In the genomic region with DNA sequence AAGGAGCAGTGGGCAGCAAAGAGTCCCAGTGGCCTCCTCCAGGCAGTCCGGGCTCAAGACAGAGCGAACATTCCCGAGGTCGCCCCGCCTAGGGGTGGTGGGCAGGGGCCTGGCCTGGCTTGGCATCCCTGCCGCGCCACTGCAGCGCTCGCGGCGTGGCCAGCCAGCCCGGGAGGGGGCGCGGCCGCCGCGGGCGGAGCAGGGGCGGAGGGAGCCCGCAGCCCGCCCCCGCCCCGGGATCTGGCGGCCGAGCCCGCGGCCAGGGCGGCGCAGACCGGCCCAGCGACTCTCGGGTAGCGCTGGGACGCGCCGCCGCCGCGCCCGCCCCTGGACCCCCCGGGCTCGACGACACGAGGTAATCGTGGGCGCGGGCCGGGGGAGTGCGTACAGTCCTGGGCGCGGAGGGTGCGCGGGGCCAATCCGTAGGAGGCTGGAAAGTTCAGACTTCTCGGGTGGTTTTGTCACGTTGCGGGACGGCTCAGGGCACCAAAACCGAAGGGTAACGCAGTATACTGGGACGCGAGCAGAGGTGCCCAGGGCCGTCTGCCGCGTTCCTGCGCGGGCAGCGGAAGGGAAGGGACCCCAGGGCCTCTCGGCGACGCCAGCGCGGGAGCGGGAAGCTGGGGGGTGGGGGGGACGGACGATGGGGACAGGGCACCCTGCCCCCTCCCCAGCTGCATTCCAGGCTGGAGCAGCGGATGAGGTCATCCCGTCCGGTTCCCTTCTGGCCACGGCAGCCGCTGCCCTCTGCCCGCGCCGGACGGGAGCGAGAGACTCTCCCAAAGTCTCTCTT, we compare ENCODE assay signal across 8 mouse cellular contexts. TPM values are rescaled to one million over a fixed set of nuclear protein-coding genes. Genes with fewer than 3 reads are reported as not detected.
A peak's percentile ranks its signal among the peaks of the same experiment; 100 is the strongest.
DNase-seq lines count a peak whose midpoint lies in the region; ATAC-seq lines count a peak whose summit lies in the region.

Gene Cdc42ep1 (plus strand): TSS at position 254 of the 793 bp plus-strand sequence.

- intact Hi-C loops in heart, postnatal 36 days (cut with DNase I) = loop anchor here (1.0 kb wide), 1 partner anchor 10 kb away; no protein-coding TSS in a partner anchor

- no peak within 1 kb of the TSS for H3K27ac ChIP-seq in forebrain, embryonic 13.5 days

- peak within 1 kb of the TSS; percentile 44 for H3K4me3 ChIP-seq in forebrain, embryonic 13.5 days

- under 1% methylated on average over 58 of the region's 86 CpGs for WGBS in forebrain, embryonic 13.5 days

- DNase-seq in cerebellum, adult 11-12 months = peak; percentile 34
- DNase-seq in cerebellum, postnatal 36 days = no peak
- peak; percentile 90 to 92 for DNase-seq in adrenal gland, adult (ENCODE audit: inconsistent age in 2 of 2, low spot score in 1 of 2)
- DNase-seq in heart, postnatal 36 days = peak; percentile 77 to 85
- DNase-seq in layer of hippocampus, postnatal 25 days (ENCODE audit: extremely low spot score in 1 of 2, low spot score in 1 of 2) = no peak
- peak; percentile 86 to 95 for DNase-seq in lung, postnatal 4 days
- peak; percentile 63 for DNase-seq in urinary bladder, postnatal 14 days (ENCODE audit: low spot score)

- peak within 1 kb of the TSS; percentile 70 for H3K9ac ChIP-seq in forebrain, embryonic 13.5 days

- peaks cover 60% of the 10 kb centered on the region for H3K27me3 ChIP-seq in forebrain, embryonic 13.5 days

- H3K36me3 ChIP-seq in forebrain, embryonic 13.5 days (ENCODE audit: poor library complexity, severe bottlenecking) = no peaks in the 10 kb centered on the region

- peak; percentile 56 for ATAC-seq in forebrain, embryonic 13.5 days

- peak within 1 kb of the TSS; percentile 84 for H3K4me2 ChIP-seq in forebrain, embryonic 13.5 days

- H3K4me1 ChIP-seq in forebrain, embryonic 13.5 days = peaks cover 43% of the 10 kb centered on the region

- no peaks in the 10 kb centered on the region for H3K9me3 ChIP-seq in forebrain, embryonic 13.5 days (replicated peaks)

RNA-seq across cellular contexts. Expression of gene Cdc42ep1, which starts in this region (rescaled TPM):
- 5.0 and 5.5 TPM in 2 replicates for polyA plus RNA-seq in forebrain, embryonic 13.5 days (2015; fragmentation: Nextera tagmentation; extraction: Ambion mirVana)
- total RNA-seq in heart, postnatal 36 days (2021) = 10 to 100 TPM; 37.6 to 47.6 TPM
- total RNA-seq in layer of hippocampus, postnatal 25 days (2021) = 10 to 100 TPM; 14.2 to 14.9 TPM

Comparison
In these comparisons a context has a peak if more than half of its experiments do, and no peak if none do; other contexts are left out.
1. DNase-seq: peak in cerebellum, adult 11-12 months (single experiment), adrenal gland, adult (2 of 2), heart, postnatal 36 days (2 of 2), lung, postnatal 4 days (2 of 2) and urinary bladder, postnatal 14 days (single experiment); none in cerebellum, postnatal 36 days (0 of 2) and layer of hippocampus, postnatal 25 days (0 of 2).